Mouse (Mus musculus): ENCODE results near the gene Rnf41.

DNA sequence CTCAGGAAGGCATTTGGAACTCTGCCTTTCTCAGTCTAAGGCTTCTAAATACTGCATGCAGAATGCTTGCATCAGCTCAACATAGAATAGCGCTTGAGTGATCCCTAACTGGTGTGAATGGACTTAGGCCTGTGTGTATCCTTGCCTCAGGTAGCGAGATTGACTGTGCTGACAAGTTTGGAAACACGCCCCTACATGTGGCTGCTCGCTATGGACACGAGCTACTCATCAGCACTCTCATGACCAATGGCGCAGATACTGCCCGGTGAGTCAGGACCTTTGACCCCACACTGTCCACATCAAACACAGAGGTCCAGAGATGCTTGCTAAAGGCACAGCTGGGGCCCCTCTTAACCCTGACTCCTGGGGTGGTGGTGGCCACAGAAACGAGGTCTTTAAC, 29.0 kb upstream of the Rnf41 start:
- TF ChIP-seq CTCF (IDR thresholded peaks at IDR 0.05; ENCODE audit: low read depth, low read length) (no peak), POLR2A (IDR thresholded peaks at IDR 0.05; ENCODE audit: extremely low read depth, insufficient read depth, low read length) (no peak)

Data from liver, adult 2 months (tissue).